In the genomic region with DNA sequence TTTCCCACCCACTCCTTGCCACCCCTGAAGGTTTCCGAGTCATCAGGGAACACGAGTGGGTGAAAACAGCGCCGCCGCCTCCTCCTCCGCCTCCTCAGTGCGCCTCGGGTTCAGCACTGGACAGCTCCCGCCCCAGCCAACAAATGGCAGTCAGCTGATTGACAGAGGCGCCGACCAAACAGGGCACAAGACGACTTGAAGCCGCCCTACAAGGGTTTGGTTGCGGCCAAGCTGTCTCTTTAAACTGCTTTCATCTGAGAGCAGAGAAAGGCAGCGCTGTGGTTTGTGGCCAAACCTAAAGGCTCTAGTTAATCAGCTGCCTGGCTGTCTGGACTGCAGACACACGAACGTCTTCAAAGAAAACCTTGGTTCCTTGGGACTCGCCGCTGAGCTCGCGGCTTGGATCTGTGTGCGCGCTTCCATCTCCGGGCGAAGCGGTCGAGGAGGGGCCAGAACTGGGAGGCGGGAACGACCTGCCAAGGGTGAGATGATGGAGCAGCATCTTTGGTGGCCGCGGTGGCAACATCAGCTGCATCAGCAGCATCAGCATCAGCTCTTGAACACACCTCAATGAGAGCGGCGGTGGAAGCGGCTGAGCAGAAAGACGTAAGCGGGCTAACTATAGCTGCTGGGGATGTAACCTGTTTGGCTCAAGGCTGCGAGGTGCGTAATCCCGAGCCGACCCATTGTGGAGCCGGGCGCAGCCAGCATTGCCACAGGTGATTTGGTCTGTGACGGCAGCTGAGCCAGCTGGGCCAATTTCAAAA, we compare ENCODE assay signal across 9 mouse cellular contexts. TPM values are rescaled to one million over a fixed set of nuclear protein-coding genes. Genes with fewer than 3 reads are reported as not detected.
A peak's percentile ranks its signal among the peaks of the same experiment; 100 is the strongest.
DNase-seq lines count a peak whose midpoint lies in the region; ATAC-seq and TF ChIP-seq lines count a peak whose summit lies in the region.
"Had no signal": no experiment of that assay in that cellular context is flagged by ENCODE, and none has a peak within 500 bp of the region (broad histone marks: within the 10 kb centered on the region; RNA-seq: fewer than 3 reads in every experiment).

A gene (plus strand): TSS at position 198 of the 767 bp plus-strand sequence.

- TF ChIP-seq CTCF in intestine, postnatal 0 days (IDR thresholded peaks at IDR 0.05; ENCODE audit: low read depth), result peak; percentile 15; the same call in 1 of the 2 replicates

- no peaks in the 10 kb centered on the region for H3K36me3 ChIP-seq in intestine, postnatal 0 days (ENCODE audit: control insufficient read depth, insufficient read depth)
- H3K36me3 ChIP-seq in midbrain, embryonic 10.5 days, result no peaks in the 10 kb centered on the region
- H3K36me3 ChIP-seq in stomach, embryonic 14.5 days (ENCODE audit: control insufficient read depth, insufficient read depth, low read length), result no peaks in the 10 kb centered on the region

- WGBS in intestine, postnatal 0 days, result 4% methylated on average over 43 of the region's 43 CpGs
- 2% methylated on average over 43 of the region's 43 CpGs for WGBS in midbrain, embryonic 10.5 days
- 2% methylated on average over 43 of the region's 43 CpGs for WGBS in stomach, embryonic 14.5 days

- DNase-seq in adrenal gland, postnatal 36 days, result peak; percentile 80 to 83
- peak; percentile 86 for DNase-seq in embryo, embryonic 9.5 days (ENCODE audit: extremely low spot score)
- peak; percentile 57 to 74 for DNase-seq in heart, adult 18-20 months
- DNase-seq in left cerebral cortex, postnatal 10 days (ENCODE audit: extremely low spot score in 1 of 2, low spot score in 2 of 2), result peak; percentile 89 to 92
- peak; percentile 88 for DNase-seq in midbrain, embryonic 10.5 days (ENCODE audit: low spot score)

- H3K9ac ChIP-seq in intestine, postnatal 0 days (ENCODE audit: low read depth, low read length), result no peak within 1 kb of the TSS
- no peak within 1 kb of the TSS for H3K9ac ChIP-seq in stomach, embryonic 14.5 days (replicated peaks; ENCODE audit: low read depth, low read length)

- peaks cover 17% of the 10 kb centered on the region for H3K27me3 ChIP-seq in intestine, postnatal 0 days (replicated peaks; ENCODE audit: control insufficient read depth, insufficient read depth, low read length)
- peaks cover 27% of the 10 kb centered on the region for H3K27me3 ChIP-seq in midbrain, embryonic 10.5 days (ENCODE audit: low read depth, poor library complexity, severe bottlenecking)
- peaks cover 17% of the 10 kb centered on the region for H3K27me3 ChIP-seq in stomach, embryonic 14.5 days (ENCODE audit: control insufficient read depth, insufficient read depth, low read length)

- H3K4me3 ChIP-seq in intestine, postnatal 0 days (ENCODE audit: low read depth, low read length), result peak within 1 kb of the TSS; percentile 29
- H3K4me3 ChIP-seq in midbrain, embryonic 10.5 days, result peak within 1 kb of the TSS; percentile 62
- H3K4me3 ChIP-seq in stomach, embryonic 14.5 days (ENCODE audit: low read depth, low read length), result peak within 1 kb of the TSS; percentile 17; the same call in 1 of the 2 replicates

- peak; percentile 36; the same call in 1 of the 2 replicates for ATAC-seq in intestine, postnatal 0 days
- peak; percentile 93 for ATAC-seq in stomach, embryonic 14.5 days (ENCODE audit: insufficient number of reproducible peaks, insufficient read depth, low FRiP score, low read depth)
- ATAC-seq in inflammation-experienced regulatory T-cells, adult 6 months, result no peak

- H3K4me1 ChIP-seq in intestine, postnatal 0 days (replicated peaks; ENCODE audit: control insufficient read depth, insufficient read depth, low read length), result no peaks in the 10 kb centered on the region
- peaks cover 16% of the 10 kb centered on the region for H3K4me1 ChIP-seq in midbrain, embryonic 10.5 days
- H3K4me1 ChIP-seq in stomach, embryonic 14.5 days (ENCODE audit: control insufficient read depth, insufficient read depth, low read length), result no peaks in the 10 kb centered on the region

- no peaks in the 10 kb centered on the region for H3K9me3 ChIP-seq in intestine, postnatal 0 days (ENCODE audit: control insufficient read depth)
- no peaks in the 10 kb centered on the region for H3K9me3 ChIP-seq in midbrain, embryonic 10.5 days (replicated peaks)
- no peaks in the 10 kb centered on the region for H3K9me3 ChIP-seq in stomach, embryonic 14.5 days (ENCODE audit: control insufficient read depth, low read depth, low read length)

- intact Hi-C loops in left cerebral cortex, postnatal 10 days (cut with DNase I), result loop anchor here (5.0 to 10.0 kb wide), 3 partner anchors 85 to 540 kb away; no protein-coding TSS in a partner anchor

- peak within 1 kb of the TSS; percentile 55 for H3K4me2 ChIP-seq in intestine, postnatal 0 days (replicated peaks; ENCODE audit: low read depth)
- peak within 1 kb of the TSS; percentile 42 for H3K4me2 ChIP-seq in stomach, embryonic 14.5 days (replicated peaks; ENCODE audit: low read depth, low read length)

- no peak within 1 kb of the TSS for H3K27ac ChIP-seq in intestine, postnatal 0 days (ENCODE audit: low read depth, low read length)
- H3K27ac ChIP-seq in midbrain, embryonic 10.5 days (replicated peaks), result no peak within 1 kb of the TSS
- H3K27ac ChIP-seq in stomach, embryonic 14.5 days (ENCODE audit: low read length), result no peak within 1 kb of the TSS
- H3K27ac ChIP-seq: macrophage had no signal

RNA-seq across cellular contexts. Expression of the gene that starts here (rescaled TPM):
- total RNA-seq in adrenal gland, postnatal 36 days (2021), result under 1 TPM; 0.66 to 0.86 TPM
- total RNA-seq in heart, adult 18-20 months (2021), result under 1 TPM; 0.10 to 0.15 TPM
- 0.03 TPM in 1 of 2 replicates, not detected in the other for polyA plus RNA-seq in intestine, postnatal 0 days (2015; fragmentation: Nextera tagmentation; extraction: Ambion mirVana)
- 10 to 100 TPM; 61.5 to 69.6 TPM for total RNA-seq in left cerebral cortex, postnatal 10 days (2021)
- 0.16 and 0.27 TPM in 2 replicates for polyA plus RNA-seq in midbrain, embryonic 10.5 days (2016; fragmentation: Nextera tagmentation; extraction: Ambion mirVana)
- 0.04 and 0.20 TPM in 2 replicates for polyA plus RNA-seq in stomach, embryonic 14.5 days (2014; fragmentation: Nextera tagmentation; extraction: Ambion mirVana)
- not detected for polyA plus RNA-seq in inflammation-experienced regulatory T-cells, adult 6 months (2017; shearing (Covaris generic))
- polyA plus RNA-seq: macrophage had no signal

Comparison
In these comparisons a context has a peak if more than half of its experiments do, and no peak if none do; other contexts are left out.
1. RNA of the gene that starts here (total RNA-seq): 61.5 to 69.6 TPM in left cerebral cortex, postnatal 10 days; 0.66 to 0.86 TPM in adrenal gland, postnatal 36 days and 0.10 to 0.15 TPM in heart, adult 18-20 months; every median in the first group is over 10 times any median in the second.
2. Peak in DNase-seq in adrenal gland, postnatal 36 days; RNA of the gene not detected or under 1 TPM.
3. Peak in DNase-seq in heart, adult 18-20 months; RNA of the gene not detected or under 1 TPM.
4. Peak in ATAC-seq, H3K4me3 ChIP-seq and H3K4me2 ChIP-seq in intestine, postnatal 0 days; RNA of the gene not detected or under 1 TPM.
5. Peak in DNase-seq and H3K4me3 ChIP-seq in midbrain, embryonic 10.5 days; RNA of the gene not detected or under 1 TPM.
6. Peak in ATAC-seq, H3K4me3 ChIP-seq and H3K4me2 ChIP-seq in stomach, embryonic 14.5 days; RNA of the gene not detected or under 1 TPM.
7. Peak in every context shown above with its lines, with median percentiles within 50 percentile points of each other: DNase-seq and H3K4me3 ChIP-seq.